Mouse (Mus musculus): Measurements from ENCODE around the gene Fam84a.

Gene Fam84a

GRCm38 (mm10) chr12:14151921-14152320 lies at the start of gene Fam84a:
TSS of gene Fam84a (minus strand) at chr12:14152054.
- DNase-seq (ENCODE audit: low spot score in 2 of 2): peak; percentile 93 to 95

- no peak for DNase-seq (ENCODE audit: low spot score in 2 of 2)
These were observed 43.6 kb upstream of the Fam84a start for GRCm38 (mm10) chr12:14195479-14195878.

- no peak for DNase-seq (ENCODE audit: low spot score in 2 of 2)
These were observed 34.9 kb upstream of the Fam84a start for GRCm38 (mm10) chr12:14186689-14187195.

- DNase-seq (ENCODE audit: low spot score in 2 of 2): peak in 1 of 2 experiments; percentile 9
These were observed 13.9 kb upstream of the Fam84a start for GRCm38 (mm10) chr12:14165713-14166112.

- DNase-seq (ENCODE audit: low spot score in 2 of 2): no peak
These were observed 13.1 kb upstream of the Fam84a start for GRCm38 (mm10) chr12:14164936-14165335.

GRCm38 (mm10) chr12:14152426-14152825 lies 572 bp upstream of the Fam84a start:
- peak; percentile 16 to 34 for DNase-seq (ENCODE audit: low spot score in 2 of 2)

GRCm38 (mm10) chr12:14150936-14151631 lies 770 bp downstream of the Fam84a start:
- DNase-seq (ENCODE audit: low spot score in 2 of 2): peak; percentile 28 to 37

GRCm38 (mm10) chr12:14150568-14150909 lies 1.3 kb downstream of the Fam84a start:
- peak; percentile 14 to 43 for DNase-seq (ENCODE audit: low spot score in 2 of 2)

GRCm38 (mm10) chr12:14149843-14150567 lies 1.8 kb downstream of the Fam84a start:
- peak; percentile 57 to 76 for DNase-seq (ENCODE audit: low spot score in 2 of 2)

- peak; percentile 6 to 11 for DNase-seq (ENCODE audit: low spot score in 2 of 2)
These were observed 2.6 kb downstream of the Fam84a start for GRCm38 (mm10) chr12:14149022-14149842.

- no peak for DNase-seq (ENCODE audit: low spot score in 2 of 2)
These were observed 14.8 kb downstream of the Fam84a start for GRCm38 (mm10) chr12:14137046-14137445.

GRCm38 (mm10) chr12:14114730-14115129 lies 37.1 kb downstream of the Fam84a start:
- DNase-seq (ENCODE audit: low spot score in 2 of 2): peak in 1 of 2 experiments; percentile 3

GRCm38 (mm10) chr12:14096944-14097343 lies 54.9 kb downstream of the Fam84a start:
- DNase-seq (ENCODE audit: low spot score in 2 of 2): no peak

Data from frontal cortex, postnatal 10 days (tissue).